Mouse (Mus musculus): ENCODE results near the gene Disc1.

DNA sequence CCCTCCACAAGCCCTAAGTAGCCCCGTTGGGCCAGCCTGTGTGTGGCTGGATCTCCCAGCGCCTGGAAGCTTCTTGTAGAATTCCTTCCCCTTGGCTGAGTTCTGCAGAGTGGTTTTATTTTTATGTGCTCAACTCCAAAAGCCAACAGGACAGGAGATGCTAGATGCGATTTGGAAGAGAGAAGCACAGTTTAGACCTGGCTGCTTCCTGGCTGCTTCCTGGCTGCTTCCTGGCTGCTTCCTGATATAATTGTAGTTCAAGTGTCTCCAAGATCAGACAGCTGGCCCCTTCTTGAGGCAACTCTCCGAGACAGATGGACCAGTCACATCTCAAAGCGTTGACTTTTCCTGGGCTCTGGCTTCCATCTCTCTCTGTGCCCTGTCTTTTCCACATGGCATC lies 139.7 kb downstream of the Disc1 start:
- TF ChIP-seq CTCF (IDR thresholded peaks at IDR 0.05): no peak
- no peak for TF ChIP-seq EP300 (IDR thresholded peaks at IDR 0.05)
